Mouse (Mus musculus) left cerebral cortex, adult 8-10 months (tissue): ENCODE data around the gene Med25. TPM values are rescaled to one million over a fixed set of nuclear protein-coding genes. Genes with fewer than 3 reads are reported as not detected.
"Not testable (repeated sequence)": the region's sequence is repeated elsewhere in the genome, so short reads cannot be mapped to it uniquely, and the experiment has no call there.

Experiments
- DNase-seq, 2 experiments: peaks; one replicate each; pipeline ENCODE4 v3.0.0; 2022; ENCODE audit warnings: low spot score in 2 of 2
- total RNA-seq, 4 experiments: library from RNA; stranded (reverse); gene quantifications; 2 replicates each; pipeline ENCODE4 v1.2.4; 2022

Gene Med25
- total RNA-seq, 4 experiments from 2014 or later: 80.5 to 97.9 (median 88.4) TPM

DNA sequence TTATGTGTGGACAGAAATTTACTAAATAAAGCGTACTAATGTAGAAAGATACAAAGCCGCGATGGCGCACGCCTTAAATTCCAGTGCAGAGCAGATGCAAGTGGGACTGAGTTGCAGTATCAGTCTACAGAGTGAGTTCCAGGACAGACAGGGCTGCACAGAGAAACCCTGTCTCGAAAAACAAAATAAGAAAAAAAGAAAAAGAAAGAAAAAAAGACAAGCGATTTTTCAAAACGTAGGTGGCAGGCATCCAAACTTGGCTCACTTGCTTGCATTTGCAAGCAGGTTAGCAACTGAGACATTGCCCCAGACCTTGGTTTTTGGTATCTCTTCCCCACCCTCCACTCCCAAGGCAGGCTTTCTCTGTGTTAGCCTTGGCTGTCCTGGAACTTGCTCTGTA is 685 bp upstream of the Med25 start:
- no peak for DNase-seq

DNA sequence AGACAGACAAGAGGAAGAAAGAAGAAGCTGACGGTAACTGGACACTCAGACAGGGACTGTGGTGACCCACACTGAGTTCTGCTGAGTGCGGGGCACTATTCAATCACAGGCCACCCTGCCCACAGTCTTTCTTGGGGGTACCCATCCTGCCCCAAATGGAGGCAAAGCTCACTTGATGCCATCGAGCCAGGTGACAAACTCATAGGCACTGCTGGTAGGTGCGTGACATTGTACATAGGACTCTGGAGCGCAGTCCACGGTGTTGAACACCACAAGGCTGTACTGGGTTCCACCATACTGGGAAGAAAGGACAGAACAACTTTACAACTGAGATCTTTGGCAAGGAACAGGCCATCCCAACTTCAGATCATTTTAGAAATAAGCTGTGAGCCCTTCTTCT is 901 bp downstream of the Med25 start:
- no peak for DNase-seq

- DNase-seq: no peak
Measured at GRCm38 (mm10) chr7:44890737-44891136, 1.8 kb downstream of the Med25 start.

GRCm38 (mm10) chr7:44890180-44890579 is 2.3 kb downstream of the Med25 start:
- DNase-seq: no peak

GRCm38 (mm10) chr7:44888256-44889105 is 4.0 kb downstream of the Med25 start:
- DNase-seq: no peak

DNA sequence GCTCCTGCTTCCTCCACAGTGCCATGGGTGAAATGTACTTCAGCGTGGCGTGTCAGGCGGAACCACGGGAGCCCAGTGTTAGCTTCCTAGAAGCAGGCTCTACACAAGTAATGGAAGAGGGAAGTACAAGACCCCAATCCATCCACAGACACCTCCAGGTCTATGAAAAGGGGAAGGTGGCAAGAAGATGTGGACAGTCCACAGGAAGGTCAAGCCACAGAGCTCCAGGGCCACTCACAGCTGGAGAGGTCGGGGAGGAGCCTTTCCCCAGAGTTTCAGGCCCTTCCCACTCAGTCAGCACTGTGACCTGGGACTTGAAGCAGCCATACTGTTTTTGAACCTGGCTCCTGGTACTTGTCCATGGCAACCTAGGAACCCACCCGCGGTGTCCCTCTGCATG is 5.5 kb downstream of the Med25 start:
- no peak for DNase-seq

DNA sequence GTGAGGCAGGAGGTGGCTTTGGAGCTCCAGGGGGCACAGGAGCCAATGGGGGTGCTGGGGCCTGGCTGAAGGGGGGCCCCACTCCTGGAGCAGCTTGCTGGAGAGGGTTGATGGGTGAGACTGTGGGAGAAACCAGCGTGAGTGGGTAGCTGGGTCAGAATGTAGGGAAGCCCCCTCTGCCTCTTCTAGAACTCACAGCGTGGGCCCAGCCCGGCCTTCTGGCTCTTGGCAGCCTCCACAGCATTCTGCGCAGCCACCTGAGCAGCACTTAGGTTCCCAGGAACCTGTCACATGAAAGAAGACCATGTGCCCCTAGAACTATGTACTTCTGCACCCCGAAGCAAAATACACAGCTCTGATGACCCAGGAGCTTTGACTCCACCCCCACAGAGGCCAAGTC is 7.9 kb downstream of the Med25 start:
- no peak for DNase-seq

DNA sequence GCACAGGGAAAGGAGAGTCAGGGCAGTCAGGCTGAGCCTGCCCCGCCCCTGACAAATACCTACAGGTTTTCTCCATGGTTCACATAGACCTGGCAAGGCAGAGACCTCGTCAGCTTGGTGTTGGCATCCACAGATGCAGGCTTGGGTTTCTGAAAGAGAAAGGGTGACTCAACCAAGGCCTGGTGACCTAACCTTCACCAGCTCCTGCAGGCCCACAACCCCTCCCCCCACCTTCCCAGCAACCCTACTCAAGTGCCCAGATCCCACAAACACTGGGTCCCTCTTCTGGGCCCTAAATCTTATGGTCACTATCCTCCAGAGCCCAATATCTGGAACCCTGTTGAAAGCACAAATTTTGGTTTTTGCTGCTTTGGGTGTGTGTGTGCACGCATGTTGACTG is 9.5 kb downstream of the Med25 start:
- DNase-seq: no peak

DNA sequence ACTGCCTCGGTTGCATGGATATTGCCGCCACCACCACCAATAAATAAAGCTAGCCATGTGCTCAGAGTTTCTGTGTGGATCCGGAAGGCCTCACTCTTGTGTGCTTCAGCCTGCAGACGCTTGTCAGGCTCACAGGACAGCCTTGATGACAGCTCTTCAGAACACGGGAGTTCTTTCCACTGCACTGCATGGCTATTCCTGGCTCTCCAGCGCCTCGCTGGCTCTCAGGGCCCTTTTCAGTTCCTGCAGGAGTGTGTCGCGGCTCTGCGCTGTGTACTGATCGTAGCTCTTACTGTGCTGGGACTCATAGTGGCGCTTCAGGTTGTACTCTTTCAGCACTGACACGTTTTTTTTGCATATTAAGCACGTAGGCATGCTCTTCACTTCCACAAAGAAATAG is 14.7 kb downstream of the Med25 start:
- DNase-seq: no peak

- DNase-seq: not testable (repeated sequence)
Measured at GRCm38 (mm10) chr7:44871774-44872173, 20.7 kb downstream of the Med25 start.

DNA sequence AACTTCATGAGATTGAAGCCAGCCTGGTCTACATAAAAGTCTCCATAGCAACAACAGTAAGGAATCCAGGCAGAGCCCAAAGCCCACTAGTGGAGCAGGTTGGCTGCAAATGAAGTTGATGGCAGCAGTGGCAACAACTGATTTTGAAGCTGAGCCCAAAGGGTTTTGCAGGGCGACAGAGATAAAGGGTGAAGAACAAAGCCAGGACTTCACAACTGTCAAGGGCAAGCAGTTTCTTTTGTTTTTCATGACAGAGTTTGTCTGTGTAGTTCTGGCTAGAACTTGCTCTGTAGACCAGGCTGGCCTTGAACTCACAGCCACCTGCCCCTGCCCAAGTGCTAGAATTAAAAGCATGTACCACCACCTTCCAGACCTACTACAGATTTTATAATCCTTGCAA is 21.3 kb downstream of the Med25 start:
- no peak for DNase-seq

DNA sequence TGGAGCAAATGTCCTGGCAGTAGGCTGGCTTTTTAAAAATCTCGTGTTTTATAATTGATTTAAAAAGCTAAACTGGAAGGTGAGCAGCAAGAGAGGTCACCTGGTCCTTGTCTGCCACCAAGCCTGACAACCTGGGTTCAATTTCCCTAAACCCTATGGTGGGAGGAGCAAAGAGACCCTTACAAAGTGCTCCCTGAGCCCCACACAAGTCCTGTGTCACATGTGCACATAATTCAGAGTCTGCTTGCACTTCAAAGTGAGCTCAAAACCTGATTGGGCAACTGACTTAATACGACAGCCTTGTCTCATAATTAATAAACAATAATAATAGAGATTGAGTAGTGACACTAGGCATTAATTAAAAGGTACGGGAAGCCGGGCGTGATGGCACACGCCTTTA is 21.9 kb downstream of the Med25 start:
- DNase-seq: no peak

GRCm38 (mm10) chr7:44869697-44870528 is 22.6 kb downstream of the Med25 start, which contains the start of gene Ptov1:
Ptov1 (minus strand) TSS chr7:44869788.
- peak; percentile 85 to 99 for DNase-seq

DNA sequence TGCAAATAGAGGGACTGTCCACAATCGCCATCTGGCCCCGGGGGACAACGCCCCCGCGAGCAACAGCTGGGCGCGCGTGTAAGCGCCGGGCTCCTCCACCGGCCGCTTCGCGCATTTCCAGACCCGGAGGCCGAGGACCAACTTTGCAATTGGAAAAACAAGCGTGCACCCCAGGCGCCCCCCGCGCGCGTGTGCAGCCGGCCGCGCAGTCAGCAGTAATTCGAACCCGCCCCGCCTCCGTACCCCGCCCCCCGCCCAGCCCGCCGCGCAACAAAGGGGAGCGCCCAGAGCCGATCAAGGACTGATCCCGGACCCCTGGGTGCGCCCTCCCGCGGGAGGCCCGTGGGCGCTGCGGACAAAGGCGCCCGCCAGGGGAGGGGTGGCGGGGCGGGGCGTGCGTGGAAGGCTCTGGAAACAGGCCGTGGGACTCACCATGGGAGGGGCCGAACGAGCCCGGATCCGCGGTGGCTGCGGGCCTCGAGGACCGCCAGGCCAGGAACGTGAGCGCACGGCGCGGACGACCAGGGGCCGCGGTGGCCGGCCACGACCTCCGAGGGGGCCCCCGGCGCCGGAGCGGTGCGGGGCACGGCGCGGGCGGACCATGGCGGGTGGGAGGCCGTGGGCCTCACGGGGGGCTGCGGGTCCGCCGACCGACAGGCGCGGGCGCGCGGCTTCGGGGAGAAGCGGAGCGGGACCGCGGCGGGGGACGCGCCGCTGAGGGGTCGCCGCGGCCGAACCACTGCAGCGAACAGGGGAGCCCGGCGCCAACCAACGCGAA is 23.4 kb downstream of the Med25 start:
- DNase-seq: no peak

GRCm38 (mm10) chr7:44868465-44868864 is 24.0 kb downstream of the Med25 start:
- DNase-seq: no peak

DNA sequence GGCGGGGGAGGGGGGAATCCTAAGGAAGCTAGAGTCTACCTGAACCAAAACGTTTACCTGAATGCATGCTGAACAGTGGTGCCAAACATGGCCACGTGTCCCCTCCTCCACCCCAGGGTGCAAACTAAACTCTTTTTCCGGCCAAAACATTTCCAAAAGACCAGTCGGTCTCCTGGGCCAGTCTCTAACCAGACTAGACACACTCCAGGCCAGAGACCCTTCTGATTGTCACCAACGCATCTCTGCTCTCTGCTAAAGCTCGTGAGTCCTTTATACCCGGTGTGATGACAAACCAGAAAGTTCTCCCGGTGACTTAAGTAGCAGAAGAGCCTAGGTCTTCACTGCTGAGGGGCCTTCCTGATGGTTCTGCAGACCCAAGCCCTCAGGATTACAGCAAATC is 24.7 kb downstream of the Med25 start:
- DNase-seq: no peak

DNA sequence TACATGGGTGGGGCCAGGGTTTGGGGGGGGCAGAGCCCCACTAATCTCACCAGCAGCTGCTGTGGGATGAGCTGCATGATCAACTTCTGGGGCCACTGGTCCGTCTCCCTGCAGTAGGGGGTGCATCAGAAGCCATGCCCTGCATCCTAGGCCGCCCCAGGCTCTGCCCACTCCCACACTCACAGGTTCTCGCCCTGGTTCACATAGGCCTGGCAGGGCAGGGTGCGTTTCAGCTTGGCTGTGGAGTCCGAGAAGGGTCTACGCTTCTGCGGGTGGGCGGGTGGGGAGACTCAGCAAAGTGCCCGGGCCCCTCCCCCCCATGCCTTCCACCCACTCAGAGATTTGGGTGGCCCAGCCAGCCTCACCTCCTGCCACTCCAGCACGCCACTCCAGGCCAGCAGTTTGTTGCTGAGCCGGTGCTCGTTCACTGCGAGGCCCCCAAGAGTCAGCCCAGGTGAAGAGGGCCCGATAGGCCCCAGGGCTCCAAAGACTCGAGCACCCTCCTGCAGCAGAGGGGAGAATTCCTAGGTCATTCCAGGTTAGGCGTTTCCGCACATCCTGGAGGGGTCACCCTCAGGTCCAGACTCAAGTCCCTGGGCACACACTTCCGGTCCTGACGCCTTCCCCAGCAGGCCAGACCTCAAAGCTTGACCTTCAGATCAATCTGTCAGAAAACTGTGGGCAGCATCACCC is 25.4 kb downstream of the Med25 start:
- DNase-seq: no peak

DNA sequence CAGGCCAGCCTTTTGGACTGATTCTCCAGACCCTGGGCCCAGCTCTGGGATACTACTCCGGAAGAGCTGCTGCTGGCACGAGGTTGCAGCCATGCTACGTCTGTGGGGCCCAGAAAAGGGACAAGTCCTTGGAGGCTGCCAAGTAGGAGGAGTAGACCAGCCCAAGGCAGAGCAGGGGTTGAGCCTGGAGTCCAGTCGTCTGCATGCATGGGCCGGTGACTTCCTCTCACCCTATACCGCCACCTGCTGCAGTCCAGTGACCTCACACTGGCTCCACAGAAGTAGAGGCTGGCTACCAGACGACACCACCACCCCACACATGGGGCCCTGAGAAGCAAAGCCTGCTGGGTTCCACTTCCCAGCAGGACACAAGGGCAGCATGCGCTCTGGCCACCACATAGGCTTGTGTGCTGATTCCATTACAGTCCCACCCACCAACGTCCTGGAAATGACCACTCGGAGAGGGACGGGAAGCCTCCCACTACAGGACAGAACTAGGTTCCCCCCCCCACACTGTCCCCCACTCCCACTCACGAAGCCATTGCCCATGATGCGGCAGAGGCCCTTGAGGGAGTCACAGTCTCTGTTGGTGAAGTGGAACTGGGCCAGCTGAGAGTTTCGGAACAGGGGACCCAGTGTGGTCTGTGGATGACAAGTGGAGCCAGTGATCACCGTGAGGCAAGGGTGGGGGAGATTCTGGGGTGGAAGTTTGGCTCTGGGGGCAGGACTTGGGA is 26.1 kb downstream of the Med25 start:
- no peak for DNase-seq

- no peak for DNase-seq
Measured at GRCm38 (mm10) chr7:44864595-44865542, 27.6 kb downstream of the Med25 start.
